Mouse (Mus musculus) MEL (cell line): ENCODE results near the gene Zc3h12b.

Experiments
- BHLHE40 ChIP-seq: IDR thresholded peaks from 2 replicates; pipeline ENCODE4 v1.6.1; 2012; ENCODE audit warnings: low read depth, mild to moderate bottlenecking, inconsistent platforms, low read length, improper control_type of control experiment, borderline replicate concordance
- CHD2 ChIP-seq: IDR thresholded peaks from 2 replicates; pipeline ENCODE4 v1.6.1; 2011; ENCODE audit warnings: low read length, improper control_type of control experiment
- CTCF ChIP-seq, 3 experiments: IDR thresholded peaks in 2 of 3; conservative IDR thresholded peaks in 1 of 3; 2 replicates each; pipeline ENCODE4 v1.5.1; 2011 to 2012; ENCODE audit warnings: low read length in 3 of 3, low read depth in 2 of 3, mild to moderate bottlenecking in 2 of 3, improper control_type of control experiment in 1 of 3, inconsistent platforms in 1 of 3, mixed read lengths in 1 of 3, moderate library complexity in 1 of 3; ENCODE audit not compliant: control insufficient read depth in 1 of 3, insufficient read depth in 1 of 3, poor library complexity in 1 of 3, severe bottlenecking in 1 of 3
- E2F4 ChIP-seq: IDR thresholded peaks from 2 replicates; pipeline ENCODE4 v1.6.1; 2011; ENCODE audit warnings: low read depth, low read length, improper control_type of control experiment, borderline replicate concordance
- ELF1 ChIP-seq: IDR thresholded peaks from 2 replicates; pipeline ENCODE4 v1.6.1; 2014; ENCODE audit warnings: low read depth, mild to moderate bottlenecking, inconsistent platforms, low read length, improper control_type of control experiment, moderate library complexity
- ETS1 ChIP-seq: IDR thresholded peaks from 2 replicates; pipeline ENCODE4 v1.6.1; 2012; ENCODE audit warnings: low read depth, mild to moderate bottlenecking, inconsistent platforms, low read length, improper control_type of control experiment, moderate library complexity
- GATA1 ChIP-seq: IDR thresholded peaks from 2 replicates; pipeline ENCODE4 v1.6.1; 2011; ENCODE audit warnings: low read depth, low read length, improper control_type of control experiment
- MAFK ChIP-seq: IDR thresholded peaks from 2 replicates; pipeline ENCODE4 v1.6.1; 2011; ENCODE audit warnings: low read depth, mild to moderate bottlenecking, low read length, improper control_type of control experiment, borderline replicate concordance
- MAZ ChIP-seq: IDR thresholded peaks from 2 replicates; pipeline ENCODE4 v1.6.1; 2012; ENCODE audit warnings: low read depth, mild to moderate bottlenecking, inconsistent platforms, low read length, improper control_type of control experiment
- RCOR1 ChIP-seq: IDR thresholded peaks from 2 replicates; pipeline ENCODE4 v1.6.1; 2012; ENCODE audit warnings: low read depth, mild to moderate bottlenecking, inconsistent platforms, low read length, improper control_type of control experiment
- SIN3A ChIP-seq: IDR thresholded peaks from 2 replicates; pipeline ENCODE4 v1.6.1; 2012; ENCODE audit warnings: low read length, improper control_type of control experiment, inconsistent platforms
- TAL1 ChIP-seq: IDR thresholded peaks from 2 replicates; pipeline ENCODE4 v1.6.1; 2012; ENCODE audit warnings: mild to moderate bottlenecking, inconsistent platforms, low read length, moderate library complexity, mixed read lengths
- USF2 ChIP-seq, 2 experiments: IDR thresholded peaks; 2 replicates each; pipeline ENCODE4 v1.6.1; 2011 to 2012; ENCODE audit warnings: improper control_type of control experiment in 2 of 2, low read length in 2 of 2, borderline replicate concordance in 1 of 2, inconsistent platforms in 1 of 2, low read depth in 1 of 2, mild to moderate bottlenecking in 1 of 2; ENCODE audit not compliant: insufficient read depth in 1 of 2
- ZMIZ1 ChIP-seq: IDR thresholded peaks from 2 replicates; pipeline ENCODE4 v1.6.1; 2012; ENCODE audit warnings: low read depth, mild to moderate bottlenecking, inconsistent platforms, low read length, improper control_type of control experiment, moderate library complexity

- no peak for TF ChIP-seq CHD2
- TF ChIP-seq USF2 (IDR thresholded peaks at IDR 0.05; ENCODE audit: borderline replicate concordance in 1 of 2, insufficient read depth in 1 of 2, low read depth in 1 of 2, low read length in 2 of 2), result no peak
- TF ChIP-seq MAFK, result no peak
- no peak for TF ChIP-seq RCOR1
- no peak for TF ChIP-seq BHLHE40
- no peak for TF ChIP-seq GATA1
- TF ChIP-seq MAZ, result no peak
- TF ChIP-seq CTCF (IDR thresholded peaks at IDR 0.05 in 2 of 3, conservative IDR thresholded peaks at IDR 0.05 in 1 of 3; ENCODE audit: control insufficient read depth in 1 of 3, insufficient read depth in 1 of 3, low read depth in 2 of 3, low read length in 3 of 3, poor library complexity in 1 of 3, severe bottlenecking in 1 of 3), result no peak
- no peak for TF ChIP-seq E2F4
- no peak for TF ChIP-seq SIN3A
- no peak for TF ChIP-seq ELF1
- TF ChIP-seq ZMIZ1, result no peak
- TF ChIP-seq ETS1, result no peak
- no peak for TF ChIP-seq TAL1
Observed at GRCm38 (mm10) chrX:95902716-95903115, 191.2 kb downstream of the Zc3h12b start.
